Mouse (Mus musculus) liver, embryonic 15.5 days (tissue): ENCODE data around the gene Slc4a5. TPM values are rescaled to one million over a fixed set of nuclear protein-coding genes. Genes with fewer than 3 reads are reported as not detected.
A peak's percentile ranks its signal among the peaks of the same experiment; 100 is the strongest.
"Not testable (repeated sequence)": the region's sequence is repeated elsewhere in the genome, so short reads cannot be mapped to it uniquely, and the experiment has no call there.

Experiments
- ATAC-seq: fragments of 200-750 bp; cut with Nextera tagmentation; 2 replicates; pipeline ENCODE4 v1.8.0; 2017; ENCODE audit warnings: moderate number of reproducible peaks, mild to moderate bottlenecking, moderate library complexity; ENCODE audit not compliant: insufficient read depth
- H3K27ac ChIP-seq: fragments of 300-500 bp; sonication (generic); replicated peaks from 2 replicates; pipeline ENCODE4 v1.5.1; 2015; ENCODE audit warnings: mild to moderate bottlenecking, inconsistent platforms
- H3K27me3 ChIP-seq: fragments of 300-500 bp; sonication (generic); 2 replicates; pipeline ENCODE4 v1.6.1; 2015; ENCODE audit warnings: mild to moderate bottlenecking, inconsistent platforms
- H3K36me3 ChIP-seq: fragments of 300-500 bp; sonication (generic); replicated peaks from 2 replicates; pipeline ENCODE4 v1.6.1; 2015; ENCODE audit warnings: moderate library complexity, mild to moderate bottlenecking, inconsistent platforms
- H3K4me1 ChIP-seq: fragments of 300-500 bp; sonication (generic); replicated peaks from 2 replicates; pipeline ENCODE4 v1.6.1; 2015; ENCODE audit warnings: inconsistent platforms
- H3K4me2 ChIP-seq: fragments of 300-500 bp; sonication (generic); 2 replicates; pipeline ENCODE4 v1.6.1; 2015; ENCODE audit warnings: moderate library complexity, mild to moderate bottlenecking, inconsistent platforms
- H3K4me3 ChIP-seq: fragments of 300-500 bp; sonication (generic); replicated peaks from 2 replicates; pipeline ENCODE4 v1.5.1; 2015; ENCODE audit warnings: mild to moderate bottlenecking, inconsistent platforms
- H3K9ac ChIP-seq: fragments of 300-500 bp; sonication (generic); 2 replicates; pipeline ENCODE4 v1.6.1; 2015; ENCODE audit warnings: moderate library complexity, mild to moderate bottlenecking, inconsistent platforms
- H3K9me3 ChIP-seq: fragments of 300-500 bp; sonication (generic); replicated peaks from 2 replicates; pipeline ENCODE4 v1.6.1; 2016; ENCODE audit warnings: inconsistent platforms
- WGBS: fragments of 180-500 bp; shearing (Covaris S2); methylation state at CpG from one replicate; pipeline ENCODE4 v1.1.7; 2015; ENCODE audit warnings: mixed read lengths; ENCODE audit not compliant: insufficient replicate concordance; 5-methylcytosine and 5-hydroxymethylcytosine counted together
- polyA plus RNA-seq: library from polyadenylated mRNA; unstranded; fragments of >200 nt; fragmentation: Nextera tagmentation; extraction: Ambion mirVana; gene quantifications from 2 replicates; pipeline ENCODE4 v1.2.1, GENCODE M21; 2015

Gene Slc4a5
- polyA plus RNA-seq, 1 experiment from 2014 or later = 1.1 TPM

DNA sequence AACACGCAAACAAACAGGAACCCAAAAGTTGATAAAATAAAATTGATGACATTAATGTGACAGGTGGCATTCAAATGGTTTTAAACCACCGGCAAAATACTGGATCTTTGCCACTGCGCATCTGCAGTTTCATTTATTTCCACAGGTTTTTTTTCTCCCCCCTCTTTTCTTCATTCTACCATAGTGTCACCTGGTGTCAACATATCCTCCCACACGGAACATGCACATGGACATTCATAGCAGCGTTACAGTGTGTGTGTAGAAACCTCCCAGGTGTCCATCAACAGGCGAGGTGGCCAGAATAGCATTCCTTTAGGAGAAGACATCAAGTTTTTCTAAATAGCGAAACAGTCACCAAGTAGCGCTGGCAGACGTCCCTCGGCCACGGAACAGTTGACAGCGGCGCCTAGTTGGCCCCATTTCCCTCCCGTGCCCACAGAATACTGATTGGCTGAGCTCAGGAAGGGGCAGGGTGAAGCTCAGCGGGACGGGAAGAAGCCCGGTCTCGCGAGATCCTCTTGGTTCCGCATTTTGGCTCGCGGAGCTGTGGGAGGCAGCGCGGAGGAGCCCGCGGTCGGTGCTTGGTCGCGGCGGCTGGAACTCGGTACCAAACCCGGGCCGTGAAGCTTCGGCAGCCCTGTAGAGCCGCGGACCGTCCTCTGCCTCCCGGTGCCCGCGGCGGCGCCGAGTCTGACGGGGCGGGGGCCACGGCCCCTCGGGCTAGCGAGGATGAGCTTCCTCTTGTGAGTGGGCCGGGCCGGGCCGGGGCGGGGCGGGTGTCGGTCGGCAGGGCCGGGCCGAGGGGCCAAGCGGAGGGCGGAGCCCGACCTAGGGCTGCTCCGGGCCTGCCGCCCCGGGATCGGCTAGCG, 106.1 kb downstream of the Slc4a5 start, which contains the start of the genes Mthfd2 and Mob1a:
Mthfd2 (minus strand) TSS at position 384 of the 869 bp plus-strand sequence.
Mob1a (plus strand) TSS at position 492 of the 869 bp plus-strand sequence.
- WGBS = under 1% methylated on average over 65 of the region's 65 CpGs
- H3K9me3 ChIP-seq = no peaks in the 10 kb centered on the region

GRCm38 (mm10) chr6:83326394-83326736, 106.7 kb downstream of the Slc4a5 start:
- Histone ChIP-seq H3K4me2 (peak overlapping the region; percentile 75), H3K27me3 (no peaks in the 10 kb centered on the region), H3K9me3 (no peaks in the 10 kb centered on the region), H3K9ac (peak overlapping the region; percentile 95), H3K27ac (peak overlapping the region; percentile 99), H3K4me3 (peak overlapping the region; percentile 91), H3K4me1 (peaks cover 38% of the 10 kb centered on the region), H3K36me3 (peaks cover 40% of the 10 kb centered on the region)
- 4% methylated on average over 6 of the region's 6 CpGs for WGBS
- ATAC-seq = peak; percentile 10

More for the DNA sequence above, 106.1 kb downstream of the Slc4a5 start, which contains the start of the genes Mthfd2 and Mob1a:
- peak within 1 kb of the TSS; percentile 91 for H3K4me3 ChIP-seq
- peak within 1 kb of the TSS; percentile 75 for H3K4me2 ChIP-seq
- no peaks in the 10 kb centered on the region for H3K27me3 ChIP-seq
- H3K27ac ChIP-seq = peak within 1 kb of the TSS; percentile 99
- peak; percentile 98 for ATAC-seq
- H3K9ac ChIP-seq = peak within 1 kb of the TSS; percentile 95
- H3K4me1 ChIP-seq = peaks cover 38% of the 10 kb centered on the region
- peaks cover 33% of the 10 kb centered on the region for H3K36me3 ChIP-seq

DNA sequence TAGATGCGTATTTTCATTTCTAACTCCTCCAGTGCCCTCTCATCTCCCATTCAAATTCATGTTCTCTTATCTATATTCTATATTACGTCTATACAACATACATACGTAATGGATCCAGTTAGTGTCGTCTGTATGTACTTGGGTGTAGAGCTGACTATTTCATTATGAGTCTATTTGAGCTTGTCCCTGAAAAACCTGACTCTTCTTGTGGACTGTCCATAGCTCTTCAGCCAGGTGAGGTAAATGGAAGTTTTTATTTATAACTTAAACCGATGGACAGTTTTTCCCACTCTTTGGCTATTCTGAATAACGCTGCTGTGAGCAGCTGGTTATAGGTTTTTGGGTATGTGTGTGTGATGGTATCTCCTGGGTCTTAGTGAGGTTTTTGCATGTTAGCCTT, 107.1 kb downstream of the Slc4a5 start:
- 23% methylated on average over 6 of the region's 6 CpGs for WGBS

GRCm38 (mm10) chr6:83327591-83328190, 108.1 kb downstream of the Slc4a5 start:
- Histone ChIP-seq H3K4me3 (peak overlapping the region; percentile 91), H3K27ac (no peak overlapping the region), H3K27me3 (no peaks in the 10 kb centered on the region), H3K4me2 (peak overlapping the region; percentile 75), H3K36me3 (peaks cover 53% of the 10 kb centered on the region), H3K4me1 (peaks cover 34% of the 10 kb centered on the region), H3K9ac (peak overlapping the region; percentile 95; the same call in 1 of the 2 replicates), H3K9me3 (no peaks in the 10 kb centered on the region)
- 83% methylated on average over 3 of the region's 3 CpGs for WGBS
- no peak for ATAC-seq

More for the DNA sequence above, 107.1 kb downstream of the Slc4a5 start:
- peak overlapping the region; percentile 95 for H3K9ac ChIP-seq
- H3K4me1 ChIP-seq = peaks cover 38% of the 10 kb centered on the region
- peak overlapping the region; percentile 75 for H3K4me2 ChIP-seq
- H3K36me3 ChIP-seq = peaks cover 43% of the 10 kb centered on the region
- peak overlapping the region; percentile 99 for H3K27ac ChIP-seq
- H3K4me3 ChIP-seq = peak overlapping the region; percentile 91
- no peaks in the 10 kb centered on the region for H3K9me3 ChIP-seq
- ATAC-seq = no peak
- H3K27me3 ChIP-seq = no peaks in the 10 kb centered on the region

DNA sequence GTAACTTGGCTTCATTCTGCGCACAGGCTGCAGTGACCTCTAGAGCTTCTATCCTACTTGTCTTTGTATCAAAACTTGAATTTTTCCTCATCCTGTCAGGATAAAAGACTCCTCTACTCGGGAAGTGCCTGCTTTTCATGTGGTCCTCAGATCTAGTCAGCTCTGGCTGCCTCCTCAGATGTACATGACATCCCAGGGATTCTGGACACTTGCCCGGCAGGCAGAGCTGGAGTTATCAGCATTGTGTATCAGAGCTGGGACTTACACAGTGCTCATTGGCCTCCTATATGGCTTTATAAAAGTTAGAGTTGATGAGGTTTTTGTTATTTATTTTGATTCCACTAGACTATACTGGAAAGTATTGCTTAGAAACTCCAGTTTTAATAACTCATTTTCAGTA, 121.8 kb downstream of the Slc4a5 start:
- H3K4me3 ChIP-seq = no peak overlapping the region
- H3K4me1 ChIP-seq = no peaks in the 10 kb centered on the region
- H3K27ac ChIP-seq = no peak overlapping the region
- no peak for ATAC-seq
- H3K9ac ChIP-seq = no peak overlapping the region
- no peak overlapping the region for H3K4me2 ChIP-seq
- no peaks in the 10 kb centered on the region for H3K9me3 ChIP-seq
- no peaks in the 10 kb centered on the region for H3K27me3 ChIP-seq
- peaks cover 74% of the 10 kb centered on the region for H3K36me3 ChIP-seq
- 71% methylated on average over 3 of the region's 3 CpGs for WGBS

- WGBS = 92% methylated on average over 2 of the region's 2 CpGs
- Histone ChIP-seq H3K4me1 (peaks cover 4% of the 10 kb centered on the region; the same call in 1 of the 2 replicates), H3K9me3 (no peaks in the 10 kb centered on the region), H3K4me3 (no peak overlapping the region), H3K36me3 (peaks cover 68% of the 10 kb centered on the region), H3K27ac (no peak overlapping the region), H3K27me3 (no peaks in the 10 kb centered on the region), H3K9ac (no peak overlapping the region), H3K4me2 (no peak overlapping the region)
- ATAC-seq = no peak
Observed at GRCm38 (mm10) chr6:83342957-83343356, 123.3 kb downstream of the Slc4a5 start.

DNA sequence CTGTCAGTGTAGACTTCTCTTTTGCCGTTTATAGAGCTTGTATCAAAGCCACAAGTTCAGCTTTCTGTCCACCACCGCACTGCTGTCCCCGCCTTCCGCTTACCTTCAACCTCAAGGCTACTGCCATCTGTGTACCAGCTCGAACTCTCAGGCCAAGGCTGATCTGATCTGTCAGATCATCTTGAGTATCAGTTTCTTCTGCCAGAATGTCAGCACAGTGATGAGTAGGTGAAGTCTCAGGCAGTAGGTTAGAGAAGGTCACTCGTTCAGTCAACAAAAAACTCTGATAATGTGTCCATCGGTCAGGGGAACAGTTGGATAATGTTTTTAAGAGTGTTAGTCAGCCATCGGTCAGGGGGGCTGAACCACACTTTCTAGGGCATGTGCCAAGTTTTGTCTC, 125.7 kb downstream of the Slc4a5 start:
- not testable (repeated sequence) for H3K27me3 ChIP-seq, ATAC-seq, H3K9me3 ChIP-seq, H3K9ac ChIP-seq, H3K4me2 ChIP-seq, H3K4me3 ChIP-seq
- peaks cover 51% of the 10 kb centered on the region for H3K36me3 ChIP-seq
- peaks cover 20% of the 10 kb centered on the region for H3K4me1 ChIP-seq
- H3K27ac ChIP-seq = 0 out of 2 replicates have a peak overlapping the region, but pooled peaks have one; percentile 33
- WGBS = 77% methylated on average over 8 of the region's 8 CpGs

DNA sequence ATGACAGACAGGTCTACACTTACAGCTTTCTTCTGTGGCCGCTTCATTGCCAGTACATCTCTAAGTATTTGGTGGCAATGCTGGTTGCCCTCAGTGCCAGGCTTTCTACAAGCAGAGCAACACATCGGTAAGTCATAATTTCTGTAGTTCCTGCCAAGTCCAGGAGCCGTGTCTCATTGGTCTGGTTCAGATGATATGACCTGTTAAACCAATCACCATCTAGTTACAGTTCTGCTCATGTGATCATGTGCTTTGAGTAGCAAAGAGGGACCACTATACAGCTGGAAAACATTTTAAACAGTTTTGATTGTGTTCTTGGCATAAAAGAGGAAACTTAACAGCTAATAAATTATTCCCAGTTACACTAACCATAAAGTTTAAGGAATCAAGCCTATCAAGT, 128.3 kb downstream of the Slc4a5 start:
- WGBS = 65% methylated on average over 3 of the region's 3 CpGs
- H3K4me3 ChIP-seq = no peak overlapping the region
- H3K9ac ChIP-seq = no peak overlapping the region
- H3K9me3 ChIP-seq = no peaks in the 10 kb centered on the region
- peak overlapping the region; percentile 39 for H3K27ac ChIP-seq
- H3K27me3 ChIP-seq = no peaks in the 10 kb centered on the region
- H3K4me1 ChIP-seq = peaks cover 43% of the 10 kb centered on the region
- ATAC-seq = no peak
- H3K36me3 ChIP-seq = peaks cover 30% of the 10 kb centered on the region
- H3K4me2 ChIP-seq = no peak overlapping the region

- H3K36me3 ChIP-seq = peaks cover 33% of the 10 kb centered on the region
- H3K9ac ChIP-seq = peak within 1 kb of the TSS; percentile 96
- peak within 1 kb of the TSS; percentile 87 for H3K4me3 ChIP-seq
- peaks cover 53% of the 10 kb centered on the region for H3K4me1 ChIP-seq
- WGBS = 37% methylated on average over 6 of the region's 6 CpGs
- no peaks in the 10 kb centered on the region for H3K27me3 ChIP-seq
- H3K27ac ChIP-seq = peak within 1 kb of the TSS; percentile 98
- H3K4me2 ChIP-seq = peak within 1 kb of the TSS; percentile 77
- no peaks in the 10 kb centered on the region for H3K9me3 ChIP-seq
- ATAC-seq = no peak
Observed at GRCm38 (mm10) chr6:83348873-83349272, 129.2 kb downstream of the Slc4a5 start, which contains the start of gene Bola3. Bola3 (plus strand) TSS chr6:83349147.

- peak; percentile 77 for ATAC-seq
- WGBS = under 1% methylated on average over 53 of the region's 53 CpGs
- peaks cover 33% of the 10 kb centered on the region for H3K36me3 ChIP-seq
Observed at GRCm38 (mm10) chr6:83349274-83349958, 129.8 kb downstream of the Slc4a5 start.

More at GRCm38 (mm10) chr6:83349274-83349958, 129.8 kb downstream of the Slc4a5 start:
- Histone ChIP-seq H3K4me2 (peak overlapping the region; percentile 77), H3K9ac (peak overlapping the region; percentile 96), H3K9me3 (no peaks in the 10 kb centered on the region), H3K27ac (peak overlapping the region; percentile 98), H3K27me3 (no peaks in the 10 kb centered on the region), H3K4me3 (peak overlapping the region; percentile 87), H3K4me1 (peaks cover 58% of the 10 kb centered on the region)
